Mouse (Mus musculus) intestine, postnatal 0 days (tissue): Measurements from ENCODE around the gene Actr3b. TPM values are rescaled to one million over a fixed set of nuclear protein-coding genes. Genes with fewer than 3 reads are reported as not detected.
A peak's percentile ranks its signal among the peaks of the same experiment; 100 is the strongest.

Source experiments
- ATAC-seq: fragments of 200-750 bp; cut with Nextera tagmentation; 2 replicates; pipeline ENCODE4 v1.8.0; 2017; ENCODE audit warnings: mild to moderate bottlenecking, moderate TSS enrichment, moderate library complexity
- H3K27ac ChIP-seq: fragments of 300-500 bp; sonication (generic); 2 replicates; pipeline ENCODE4 v1.5.1; 2014; ENCODE audit warnings: mild to moderate bottlenecking, low read depth, low read length, moderate library complexity
- H3K27me3 ChIP-seq: fragments of 300-500 bp; sonication (generic); replicated peaks from 2 replicates; pipeline ENCODE4 v1.6.1; 2014; ENCODE audit warnings: low read length, mixed read lengths; ENCODE audit not compliant: control insufficient read depth, insufficient read depth
- H3K36me3 ChIP-seq: fragments of 300-500 bp; sonication (generic); 2 replicates; pipeline ENCODE4 v1.6.1; 2014; ENCODE audit warnings: mild to moderate bottlenecking, moderate library complexity; ENCODE audit not compliant: control insufficient read depth, insufficient read depth
- H3K4me1 ChIP-seq: fragments of 300-500 bp; sonication (generic); replicated peaks from 2 replicates; pipeline ENCODE4 v1.6.1; 2014; ENCODE audit warnings: antibody characterized with exemption, low read length, mixed read lengths; ENCODE audit not compliant: control insufficient read depth, insufficient read depth
- H3K4me2 ChIP-seq: fragments of 300-500 bp; sonication (generic); replicated peaks from 2 replicates; pipeline ENCODE4 v1.6.1; 2014; ENCODE audit warnings: low read depth, mild to moderate bottlenecking, moderate library complexity
- H3K4me3 ChIP-seq: fragments of 300-500 bp; sonication (generic); 2 replicates; pipeline ENCODE4 v1.5.1; 2014; ENCODE audit warnings: low read depth, low read length
- H3K9ac ChIP-seq: fragments of 300-500 bp; sonication (generic); 2 replicates; pipeline ENCODE4 v1.6.1; 2014; ENCODE audit warnings: mild to moderate bottlenecking, low read depth, low read length
- H3K9me3 ChIP-seq: fragments of 300-500 bp; sonication (generic); 2 replicates; pipeline ENCODE4 v1.6.1; 2016; ENCODE audit warnings: mixed run types; ENCODE audit not compliant: control insufficient read depth
- CTCF ChIP-seq: sonication (generic); IDR thresholded peaks from 2 replicates; pipeline ENCODE4 v1.5.1; 2016; ENCODE audit warnings: low read depth, mild to moderate bottlenecking, control low read depth, antibody characterized with exemption, moderate library complexity
- WGBS: fragments of 180-500 bp; shearing (Covaris S2); extraction: QIAGEN DNeasy Blood & Tissue Kit; methylation state at CpG from one replicate; pipeline ENCODE4 v1.1.7; 2014; 5-methylcytosine and 5-hydroxymethylcytosine counted together
- polyA plus RNA-seq: library from polyadenylated mRNA; unstranded; fragments of >200 nt; fragmentation: Nextera tagmentation; extraction: Ambion mirVana; gene quantifications from 2 replicates; pipeline ENCODE4 v1.2.1, GENCODE M21; 2015

The Actr3b gene
- polyA plus RNA-seq, 1 experiment from 2014 or later: 1.7 TPM

GRCm38 (mm10) chr5:25804569-25804968, 44.8 kb downstream of the Actr3b start:
- no peak overlapping the region for H3K27ac ChIP-seq
- H3K27me3 ChIP-seq: no peaks in the 10 kb centered on the region
- no peaks in the 10 kb centered on the region for H3K9me3 ChIP-seq
- H3K4me3 ChIP-seq: no peak overlapping the region
- peak; percentile 25 for TF ChIP-seq CTCF
- 81% methylated on average over 5 of the region's 5 CpGs for WGBS
- no peaks in the 10 kb centered on the region for H3K36me3 ChIP-seq
- ATAC-seq: no peak
- H3K4me2 ChIP-seq: no peak overlapping the region
- no peak overlapping the region for H3K9ac ChIP-seq
- H3K4me1 ChIP-seq: no peaks in the 10 kb centered on the region

- Histone ChIP-seq H3K4me3 (no peak overlapping the region), H3K27ac (no peak overlapping the region), H3K4me2 (no peak overlapping the region), H3K4me1 (no peaks in the 10 kb centered on the region), H3K9ac (no peak overlapping the region), H3K9me3 (no peaks in the 10 kb centered on the region), H3K27me3 (no peaks in the 10 kb centered on the region), H3K36me3 (no peaks in the 10 kb centered on the region)
- TF ChIP-seq CTCF: no peak
- 51% methylated on average over 6 of the region's 6 CpGs for WGBS
- no peak for ATAC-seq
Observed at GRCm38 (mm10) chr5:25812922-25813321, 53.1 kb downstream of the Actr3b start.

- Histone ChIP-seq H3K27ac (no peak overlapping the region), H3K36me3 (no peaks in the 10 kb centered on the region), H3K4me2 (no peak overlapping the region), H3K4me3 (no peak overlapping the region), H3K27me3 (no peaks in the 10 kb centered on the region), H3K9me3 (no peaks in the 10 kb centered on the region), H3K4me1 (no peaks in the 10 kb centered on the region), H3K9ac (no peak overlapping the region)
- 79% methylated on average over 16 of the region's 16 CpGs for WGBS
- ATAC-seq: no peak
- no peak for TF ChIP-seq CTCF
Observed at GRCm38 (mm10) chr5:25829308-25830094, 69.7 kb downstream of the Actr3b start.

- Histone ChIP-seq H3K9ac (no peak overlapping the region), H3K27me3 (no peaks in the 10 kb centered on the region), H3K9me3 (no peaks in the 10 kb centered on the region), H3K4me2 (no peak overlapping the region), H3K4me3 (no peak overlapping the region), H3K4me1 (no peaks in the 10 kb centered on the region), H3K36me3 (no peaks in the 10 kb centered on the region), H3K27ac (no peak overlapping the region)
- TF ChIP-seq CTCF: no peak
- WGBS: 20% methylated on average over 3 of the region's 3 CpGs
- ATAC-seq: no peak
Observed at GRCm38 (mm10) chr5:25830802-25831201, 71.0 kb downstream of the Actr3b start.

- 65% methylated on average over 5 of the region's 5 CpGs for WGBS
- Histone ChIP-seq H3K27ac (no peak overlapping the region), H3K4me1 (no peaks in the 10 kb centered on the region), H3K9ac (no peak overlapping the region), H3K4me3 (no peak overlapping the region), H3K27me3 (no peaks in the 10 kb centered on the region), H3K36me3 (no peaks in the 10 kb centered on the region), H3K9me3 (no peaks in the 10 kb centered on the region), H3K4me2 (no peak overlapping the region)
- TF ChIP-seq CTCF: peak; percentile 76
- no peak for ATAC-seq
Observed at GRCm38 (mm10) chr5:25831624-25832023, 71.8 kb downstream of the Actr3b start.

- H3K4me2 ChIP-seq: no peak overlapping the region
- no peaks in the 10 kb centered on the region for H3K36me3 ChIP-seq
- no peaks in the 10 kb centered on the region for H3K27me3 ChIP-seq
- no peak overlapping the region for H3K4me3 ChIP-seq
- TF ChIP-seq CTCF: peak; percentile 92
- no peak overlapping the region for H3K27ac ChIP-seq
- WGBS: 38% methylated on average over 4 of the region's 4 CpGs
- H3K9ac ChIP-seq: no peak overlapping the region
- H3K4me1 ChIP-seq: no peaks in the 10 kb centered on the region
- ATAC-seq: no peak
- no peaks in the 10 kb centered on the region for H3K9me3 ChIP-seq
Observed at GRCm38 (mm10) chr5:25839400-25839799, 79.6 kb downstream of the Actr3b start.

- ATAC-seq: no peak
- no peaks in the 10 kb centered on the region for H3K9me3 ChIP-seq
- H3K9ac ChIP-seq: no peak overlapping the region
- no peaks in the 10 kb centered on the region for H3K4me1 ChIP-seq
- 87% methylated on average over 6 of the region's 6 CpGs for WGBS
- H3K4me2 ChIP-seq: no peak overlapping the region
- H3K27me3 ChIP-seq: no peaks in the 10 kb centered on the region
- no peaks in the 10 kb centered on the region for H3K36me3 ChIP-seq
- no peak for TF ChIP-seq CTCF
- no peak overlapping the region for H3K27ac ChIP-seq
- no peak overlapping the region for H3K4me3 ChIP-seq
Observed at GRCm38 (mm10) chr5:25846558-25846957, 86.8 kb downstream of the Actr3b start.
